Mouse (Mus musculus): ENCODE data around the gene Fmo5. TPM values are rescaled to one million over a fixed set of nuclear protein-coding genes. Genes with fewer than 3 reads are reported as not detected.

The Fmo5 gene
- polyA plus RNA-seq, 1 experiment from 2014 or later, result 19.6 TPM

DNA sequence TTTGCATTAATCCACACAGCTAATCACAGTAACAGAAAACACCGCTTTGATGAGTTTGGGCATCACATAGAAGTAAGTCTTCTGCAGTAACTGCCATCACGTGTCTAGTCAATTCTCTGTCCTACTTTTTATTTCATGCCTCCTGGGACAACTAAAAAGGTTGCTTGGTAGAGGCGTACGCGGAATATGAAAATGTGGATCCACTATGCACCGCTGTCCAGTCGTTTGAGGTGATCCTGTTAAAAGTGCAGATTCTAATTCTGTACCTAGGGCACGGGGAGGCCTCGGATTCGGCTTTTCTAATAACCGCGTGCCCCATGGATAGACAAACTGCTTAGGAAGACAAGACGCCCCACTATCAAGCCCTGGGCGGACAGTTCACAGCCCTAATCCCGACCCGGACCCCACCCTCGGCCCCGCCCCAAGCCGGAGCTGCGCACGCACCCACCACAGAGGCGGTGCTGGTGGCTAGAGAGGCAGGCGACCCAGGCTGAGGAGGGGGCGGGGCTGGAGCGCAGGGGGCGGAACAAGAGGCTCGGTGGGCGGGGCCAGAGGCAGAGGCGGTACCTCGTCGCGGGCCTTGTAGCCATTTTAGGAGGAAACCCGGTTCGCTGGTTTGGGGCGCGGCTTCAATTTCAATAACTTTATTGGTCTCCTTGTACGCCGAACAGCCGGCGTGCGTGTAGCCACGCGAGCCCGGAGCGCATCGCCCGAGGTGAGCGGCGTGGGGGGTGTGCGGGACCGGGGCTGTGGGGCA is 29.2 kb downstream of the Fmo5 start, which contains the start of gene Prkab2:
Gene Prkab2 (plus strand): TSS at position 539 of the 757 bp plus-strand sequence.
- Histone ChIP-seq H3K9me3 (replicated peaks) (no peaks in the 10 kb centered on the region), H3K9ac (peak within 1 kb of the TSS; percentile 67), H3K27ac (replicated peaks) (peak within 1 kb of the TSS; percentile 66), H3K4me2 (peak within 1 kb of the TSS; percentile 94), H3K4me3 (replicated peaks) (peak within 1 kb of the TSS; percentile 90), H3K27me3 (no peaks in the 10 kb centered on the region), H3K36me3 (replicated peaks) (no peaks in the 10 kb centered on the region), H3K4me1 (replicated peaks) (peaks cover 30% of the 10 kb centered on the region)
- ATAC-seq (ENCODE audit: insufficient read depth), result peak; percentile 97
- WGBS (ENCODE audit: insufficient replicate concordance), result 2% methylated on average over 51 of the region's 51 CpGs

DNA sequence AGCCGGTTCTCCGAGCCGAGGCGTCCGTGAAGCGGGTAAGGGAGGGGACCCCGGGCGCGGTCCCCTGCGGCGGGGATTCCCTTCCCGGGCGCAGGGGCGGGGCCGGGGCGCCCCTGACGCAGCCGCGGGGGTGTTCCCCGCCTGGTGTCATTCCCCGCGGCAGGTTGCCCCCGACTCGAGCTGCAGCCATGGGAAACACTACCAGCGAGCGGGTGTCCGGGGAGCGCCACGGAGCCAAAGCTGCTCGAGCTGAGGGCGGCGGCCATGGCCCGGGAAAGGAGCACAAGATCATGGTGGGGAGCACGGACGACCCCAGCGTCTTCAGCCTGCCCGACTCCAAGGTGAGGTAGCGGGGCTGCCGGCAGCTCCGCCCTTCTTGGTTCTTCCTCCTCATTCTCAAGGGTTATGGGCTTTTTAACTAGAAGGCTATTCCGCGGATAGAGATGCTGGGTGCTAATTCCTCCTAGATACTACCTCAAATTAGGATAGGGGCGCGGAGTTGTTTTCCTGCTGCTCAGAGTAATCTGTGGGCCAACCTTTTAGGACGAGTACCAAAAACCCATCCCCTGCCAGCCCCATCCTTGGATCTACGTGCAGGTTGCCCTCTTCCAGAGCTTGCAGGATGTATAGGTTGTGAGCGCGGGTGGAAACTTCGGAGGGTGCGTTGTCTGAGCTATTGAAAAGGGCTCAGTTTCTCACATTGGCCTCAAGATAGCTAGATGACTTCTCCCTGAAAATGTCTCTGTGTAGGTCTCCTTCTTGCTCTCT is 30.0 kb downstream of the Fmo5 start:
- under 1% methylated on average over 50 of the region's 50 CpGs for WGBS (ENCODE audit: insufficient replicate concordance)
- peak overlapping the region; percentile 67 for H3K9ac ChIP-seq
- peak overlapping the region; percentile 90 for H3K4me3 ChIP-seq (replicated peaks)
- peak; percentile 77 for ATAC-seq (ENCODE audit: insufficient read depth)
- peak overlapping the region; percentile 94 for H3K4me2 ChIP-seq
- H3K27ac ChIP-seq (replicated peaks), result peak overlapping the region; percentile 66
- H3K27me3 ChIP-seq, result no peaks in the 10 kb centered on the region
- H3K9me3 ChIP-seq (replicated peaks), result no peaks in the 10 kb centered on the region
- peaks cover 30% of the 10 kb centered on the region for H3K4me1 ChIP-seq (replicated peaks)
- 0 out of 2 replicates have a peak, but pooled peaks cover 1% of the 10 kb centered on the region for H3K36me3 ChIP-seq (replicated peaks)

DNA sequence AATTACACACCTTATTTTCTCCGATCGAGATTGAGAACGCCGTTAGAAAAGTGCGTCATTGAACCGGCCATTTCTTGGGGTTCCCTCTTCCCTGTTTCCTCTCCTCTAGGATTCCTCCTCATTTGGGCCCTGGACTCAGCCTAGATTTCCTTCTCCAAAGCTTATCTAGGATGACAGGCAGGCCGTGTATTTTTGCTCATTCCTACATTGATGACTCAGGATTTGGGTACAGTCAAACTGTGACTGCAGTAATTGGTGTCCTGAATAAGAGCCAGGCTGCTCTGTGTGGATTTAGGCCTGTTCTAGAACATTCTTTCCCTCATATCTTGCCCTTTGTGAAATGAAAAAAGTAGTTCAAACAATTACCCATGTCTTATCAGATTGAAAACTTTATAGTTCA is 31.1 kb downstream of the Fmo5 start:
- 78% methylated on average over 7 of the region's 7 CpGs for WGBS (ENCODE audit: insufficient replicate concordance)
- no peaks in the 10 kb centered on the region for H3K9me3 ChIP-seq (replicated peaks)
- ATAC-seq (ENCODE audit: insufficient read depth), result no peak
- no peak overlapping the region for H3K27ac ChIP-seq (replicated peaks)
- peaks cover 30% of the 10 kb centered on the region for H3K4me1 ChIP-seq (replicated peaks)
- peak overlapping the region; percentile 94; the same call in 1 of the 2 replicates for H3K4me2 ChIP-seq
- 0 out of 2 replicates have a peak, but pooled peaks cover 6% of the 10 kb centered on the region for H3K36me3 ChIP-seq (replicated peaks)
- no peak overlapping the region; the same call in 1 of the 2 replicates for H3K4me3 ChIP-seq (replicated peaks)
- no peak overlapping the region for H3K9ac ChIP-seq
- H3K27me3 ChIP-seq, result no peaks in the 10 kb centered on the region

DNA sequence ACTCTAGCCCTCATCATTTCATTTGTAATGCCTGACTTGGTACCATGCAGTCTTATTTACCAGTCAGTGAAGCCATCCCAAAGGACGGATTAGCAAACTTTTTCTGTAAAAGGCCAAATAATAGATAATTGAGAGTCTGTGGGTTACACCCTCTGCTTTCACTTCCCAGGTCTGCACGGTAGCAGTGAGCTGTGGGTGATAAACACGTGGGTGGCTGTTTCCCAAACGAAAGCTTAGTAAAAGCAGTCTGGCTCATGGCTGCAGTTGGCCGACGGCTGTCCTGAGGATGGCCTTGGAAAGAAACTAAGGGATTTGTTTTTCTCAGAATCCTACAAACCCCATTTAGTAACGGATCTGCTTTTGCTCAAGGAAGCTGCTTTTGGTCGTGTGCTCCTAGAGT is 32.6 kb downstream of the Fmo5 start:
- Histone ChIP-seq H3K36me3 (replicated peaks) (0 out of 2 replicates have a peak, but pooled peaks cover 7% of the 10 kb centered on the region), H3K27ac (replicated peaks) (no peak overlapping the region), H3K4me3 (replicated peaks) (no peak overlapping the region), H3K27me3 (no peaks in the 10 kb centered on the region), H3K9me3 (replicated peaks) (no peaks in the 10 kb centered on the region), H3K4me2 (no peak overlapping the region), H3K4me1 (replicated peaks) (peaks cover 30% of the 10 kb centered on the region), H3K9ac (no peak overlapping the region)
- WGBS (ENCODE audit: insufficient replicate concordance), result 48% methylated on average over 8 of the region's 8 CpGs
- no peak for ATAC-seq (ENCODE audit: insufficient read depth)

DNA sequence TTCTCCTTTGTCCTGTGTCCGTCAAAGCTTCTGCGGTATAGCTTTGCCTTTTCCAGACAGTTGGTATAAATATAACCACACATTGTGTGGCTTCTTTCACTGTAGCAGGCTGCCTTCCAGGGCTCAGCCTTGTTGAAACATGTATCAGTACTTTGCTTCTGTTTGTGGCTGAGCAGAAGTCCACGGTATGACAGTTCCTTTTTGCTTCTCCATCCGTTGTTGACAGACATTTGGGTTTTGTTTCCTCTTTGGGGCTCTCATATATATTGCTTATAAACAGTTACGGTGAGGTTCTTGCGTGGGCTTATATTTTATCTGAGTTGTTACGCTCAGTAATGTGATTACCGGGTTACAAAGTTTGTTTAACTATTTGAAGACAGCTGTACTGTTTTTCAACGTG is 36.9 kb downstream of the Fmo5 start:
- Histone ChIP-seq H3K27ac (replicated peaks) (peak overlapping the region; percentile 38), H3K4me2 (no peak overlapping the region), H3K9ac (no peak overlapping the region), H3K4me3 (replicated peaks) (no peak overlapping the region), H3K36me3 (replicated peaks) (peaks cover 9% of the 10 kb centered on the region; the same call in 1 of the 2 replicates), H3K27me3 (no peaks in the 10 kb centered on the region), H3K9me3 (replicated peaks) (no peaks in the 10 kb centered on the region), H3K4me1 (replicated peaks) (0 out of 2 replicates have a peak, but pooled peaks cover 4% of the 10 kb centered on the region)
- no peak for ATAC-seq (ENCODE audit: insufficient read depth)
- 57% methylated on average over 9 of the region's 9 CpGs for WGBS (ENCODE audit: insufficient replicate concordance)

DNA sequence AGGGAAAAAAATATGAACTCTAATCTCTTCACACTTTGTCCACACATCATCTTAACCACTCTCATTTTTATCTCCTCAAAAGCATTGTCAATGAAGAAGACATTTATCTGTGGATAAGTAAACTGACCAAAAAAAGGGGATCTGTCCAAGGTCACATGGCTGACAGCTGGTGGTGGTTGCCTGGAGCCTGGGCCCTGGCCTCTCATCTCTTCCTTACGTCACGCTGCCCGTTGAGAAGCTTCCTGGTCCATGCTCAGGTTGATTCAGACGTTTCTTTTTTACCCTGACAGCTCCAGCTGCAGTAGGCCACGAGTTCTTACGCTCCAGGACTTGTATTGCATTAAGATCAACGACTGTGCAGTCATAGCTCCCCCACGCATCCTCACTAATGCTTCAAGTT is 37.5 kb downstream of the Fmo5 start:
- peaks cover 9% of the 10 kb centered on the region; the same call in 1 of the 2 replicates for H3K36me3 ChIP-seq (replicated peaks)

DNA sequence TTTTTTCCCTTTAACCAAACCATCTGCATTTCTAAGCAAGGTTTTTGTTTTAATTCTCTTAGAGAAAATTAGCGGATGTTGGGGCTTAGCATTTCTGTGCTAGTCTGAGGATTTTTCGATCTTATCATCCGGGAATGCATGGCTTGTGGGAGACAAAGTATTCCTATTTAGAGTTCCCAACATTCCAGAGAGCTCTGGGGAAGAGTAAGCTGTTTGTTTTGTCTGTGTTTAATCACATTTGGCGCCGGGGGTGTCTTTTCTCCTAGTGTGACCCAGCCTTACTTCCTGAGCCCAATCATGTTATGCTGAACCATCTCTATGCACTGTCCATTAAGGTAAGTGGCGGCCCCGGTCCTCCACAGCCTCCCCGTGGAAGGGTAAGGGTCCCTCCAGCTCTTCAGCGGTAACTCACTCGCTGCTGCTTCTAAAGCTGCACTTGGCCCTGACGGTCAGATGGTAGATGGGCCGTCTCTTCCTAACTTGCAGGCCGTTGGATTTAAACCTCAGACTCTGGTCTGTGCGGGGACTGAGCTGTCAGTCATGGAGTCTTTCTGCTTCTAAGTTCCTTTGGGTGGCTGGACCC is 38.6 kb downstream of the Fmo5 start:
- no peaks in the 10 kb centered on the region for H3K27me3 ChIP-seq
- 70% methylated on average over 14 of the region's 14 CpGs for WGBS (ENCODE audit: insufficient replicate concordance)
- ATAC-seq (ENCODE audit: insufficient read depth), result no peak
- H3K36me3 ChIP-seq (replicated peaks), result peaks cover 9% of the 10 kb centered on the region; the same call in 1 of the 2 replicates
- no peak overlapping the region for H3K4me3 ChIP-seq (replicated peaks)
- H3K9ac ChIP-seq, result no peak overlapping the region
- no peaks in the 10 kb centered on the region for H3K9me3 ChIP-seq (replicated peaks)
- H3K4me2 ChIP-seq, result no peak overlapping the region
- no peaks in the 10 kb centered on the region for H3K4me1 ChIP-seq (replicated peaks)
- no peak overlapping the region for H3K27ac ChIP-seq (replicated peaks)

More for the DNA sequence above, 37.5 kb downstream of the Fmo5 start:
- 44% methylated on average over 8 of the region's 8 CpGs for WGBS (ENCODE audit: insufficient replicate concordance)
- no peak for ATAC-seq (ENCODE audit: insufficient read depth)
- Histone ChIP-seq H3K9me3 (replicated peaks) (no peaks in the 10 kb centered on the region), H3K4me3 (replicated peaks) (no peak overlapping the region), H3K4me2 (no peak overlapping the region), H3K27ac (replicated peaks) (no peak overlapping the region), H3K4me1 (replicated peaks) (0 out of 2 replicates have a peak, but pooled peaks cover 2% of the 10 kb centered on the region), H3K27me3 (no peaks in the 10 kb centered on the region), H3K9ac (no peak overlapping the region)

DNA sequence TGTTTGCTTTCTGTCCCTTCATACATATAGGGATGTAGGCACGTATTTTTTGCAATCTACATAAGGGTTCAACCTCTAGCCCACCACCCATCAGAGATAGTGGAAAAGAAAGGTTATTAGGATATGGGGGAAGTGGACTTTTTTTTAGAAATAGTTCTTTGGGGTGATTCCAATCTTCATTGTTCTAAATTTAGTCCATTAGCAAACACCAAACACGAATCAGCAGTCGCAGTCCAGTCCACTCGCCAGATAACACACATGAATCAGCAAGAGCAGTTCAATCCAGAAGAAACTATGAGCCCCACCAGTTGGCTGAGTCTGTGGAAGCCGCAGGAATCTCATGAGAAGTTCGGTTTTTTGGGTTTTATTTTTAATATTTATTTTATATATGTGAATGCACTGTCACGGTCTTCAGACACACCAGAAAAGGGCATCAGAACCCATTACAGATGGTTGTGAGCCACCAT is 46.1 kb downstream of the Fmo5 start, which contains the start of gene Gm17651:
Gene Gm17651 (minus strand): TSS at position 51 of the 467 bp plus-strand sequence.
- no peak within 1 kb of the TSS for H3K4me2 ChIP-seq
- ATAC-seq (ENCODE audit: insufficient read depth), result no peak
- 51% methylated on average over 7 of the region's 7 CpGs for WGBS (ENCODE audit: insufficient replicate concordance)

DNA sequence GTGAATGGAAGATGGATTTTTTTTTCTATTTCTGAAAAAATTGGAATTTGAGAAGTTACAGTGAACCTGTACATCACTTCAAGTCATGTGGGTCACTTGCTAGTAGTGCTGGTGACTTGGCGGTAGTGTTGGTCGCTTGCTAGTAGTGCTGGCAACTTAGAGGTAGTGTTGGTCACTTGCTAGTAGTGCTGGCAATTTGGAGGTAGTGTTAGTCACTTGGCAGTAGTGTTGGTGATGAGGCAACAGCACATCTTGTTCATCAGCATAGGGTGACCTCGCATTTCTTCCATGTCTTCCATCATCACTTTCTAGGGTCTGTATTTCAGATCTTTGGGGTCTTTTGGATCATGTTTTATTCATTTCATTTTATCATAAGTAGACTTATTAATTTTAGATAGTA is 47.5 kb downstream of the Fmo5 start:
- ATAC-seq (ENCODE audit: insufficient read depth), result no peak
- H3K36me3 ChIP-seq (replicated peaks), result no peaks in the 10 kb centered on the region
- H3K4me1 ChIP-seq (replicated peaks), result peaks cover 7% of the 10 kb centered on the region; the same call in 1 of the 2 replicates
- no peaks in the 10 kb centered on the region for H3K9me3 ChIP-seq (replicated peaks)
- H3K4me2 ChIP-seq, result no peak overlapping the region
- no peak overlapping the region for H3K4me3 ChIP-seq (replicated peaks)
- 67% methylated on average over 3 of the region's 3 CpGs for WGBS (ENCODE audit: insufficient replicate concordance)
- H3K27me3 ChIP-seq, result peaks cover 3% of the 10 kb centered on the region; the same call in 1 of the 2 replicates
- H3K27ac ChIP-seq (replicated peaks), result no peak overlapping the region
- no peak overlapping the region for H3K9ac ChIP-seq

More for the DNA sequence above, 46.1 kb downstream of the Fmo5 start, which contains the start of gene Gm17651:
- Histone ChIP-seq H3K4me3 (replicated peaks) (no peak within 1 kb of the TSS), H3K4me1 (replicated peaks) (no peaks in the 10 kb centered on the region), H3K27ac (replicated peaks) (no peak within 1 kb of the TSS), H3K27me3 (no peaks in the 10 kb centered on the region), H3K9me3 (replicated peaks) (no peaks in the 10 kb centered on the region), H3K36me3 (replicated peaks) (no peaks in the 10 kb centered on the region), H3K9ac (no peak within 1 kb of the TSS)

DNA sequence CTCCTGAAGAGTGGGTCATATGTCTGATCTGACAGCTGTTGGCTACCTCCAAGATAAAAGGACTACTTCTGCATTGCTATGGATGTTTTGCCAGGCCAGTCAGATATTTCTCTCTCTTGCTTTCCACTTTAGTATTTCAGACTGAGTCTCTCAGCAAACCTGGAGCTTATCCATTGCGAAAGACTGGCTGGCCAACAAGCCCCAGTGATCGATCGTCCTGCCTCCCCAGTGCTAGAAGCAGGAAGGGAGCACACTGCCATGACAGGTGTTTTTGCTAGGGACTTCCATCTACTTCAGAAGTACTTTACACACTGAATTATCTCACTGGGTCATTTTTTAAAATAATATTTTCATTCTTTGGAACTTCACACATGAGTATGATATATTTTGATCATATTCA is 49.8 kb downstream of the Fmo5 start:
- ATAC-seq (ENCODE audit: insufficient read depth), result no peak
- Histone ChIP-seq H3K4me3 (replicated peaks) (no peak overlapping the region), H3K4me1 (replicated peaks) (peaks cover 21% of the 10 kb centered on the region), H3K27ac (replicated peaks) (no peak overlapping the region), H3K4me2 (no peak overlapping the region), H3K9me3 (replicated peaks) (no peaks in the 10 kb centered on the region), H3K36me3 (replicated peaks) (no peaks in the 10 kb centered on the region), H3K9ac (no peak overlapping the region), H3K27me3 (peaks cover 25% of the 10 kb centered on the region)
- WGBS (ENCODE audit: insufficient replicate concordance), result 61% methylated on average over 3 of the region's 3 CpGs
